Mouse (Mus musculus) urinary bladder, postnatal 10 days (tissue): ENCODE results near the gene Lhfp.

Experiments
- DNase-seq: peaks from one replicate; pipeline ENCODE4 v3.0.0; 2022; ENCODE audit warnings: low spot score

Lhfp gene

GRCm38 (mm10) chr3:53042240-53042567 is 876 bp downstream of the Lhfp start:
- no peak for DNase-seq

DNA sequence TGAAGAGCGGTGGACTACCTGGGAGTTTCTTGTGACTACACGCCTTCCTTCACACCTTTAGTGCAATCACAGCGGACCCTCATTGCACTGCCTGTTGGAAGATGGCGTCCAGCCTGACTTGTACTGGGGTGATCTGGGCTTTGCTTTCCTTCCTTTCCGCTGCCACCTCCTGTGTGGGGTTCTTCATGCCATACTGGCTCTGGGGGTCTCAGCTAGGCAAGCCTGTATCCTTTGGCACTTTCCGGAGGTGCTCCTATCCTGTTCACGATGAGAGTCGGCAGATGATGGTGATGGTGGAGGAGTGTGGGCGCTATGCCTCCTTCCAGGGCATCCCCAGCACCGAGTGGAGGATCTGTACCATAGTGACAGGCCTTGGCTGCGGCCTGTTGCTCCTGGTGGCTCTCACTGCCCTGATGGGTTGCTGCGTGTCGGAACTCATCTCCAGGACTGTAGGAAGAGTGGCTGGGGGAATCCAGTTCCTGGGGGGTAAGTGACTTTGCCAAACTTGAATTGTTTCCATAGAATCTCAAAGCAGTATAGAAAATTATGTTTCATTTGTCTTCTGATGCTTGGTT is 2.0 kb downstream of the Lhfp start:
- DNase-seq = no peak

DNA sequence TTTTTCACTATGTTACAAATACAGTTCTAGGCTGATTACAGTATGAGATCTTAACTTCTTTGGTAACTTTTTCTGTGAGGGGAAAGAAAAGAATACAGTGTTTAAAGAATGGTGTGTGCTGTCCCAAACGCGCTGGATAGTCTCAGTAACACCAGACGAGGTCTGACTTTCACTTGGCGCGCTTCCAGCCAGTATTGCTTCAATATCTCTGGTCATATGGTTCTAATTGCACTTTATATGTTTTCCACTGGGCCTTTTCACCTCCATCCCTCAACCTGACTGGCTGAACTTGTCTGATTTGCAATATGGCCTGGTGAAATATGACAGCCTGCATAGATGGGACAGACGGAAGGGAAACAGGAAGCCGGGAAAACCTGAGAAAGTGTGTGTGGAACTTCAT is 2.9 kb downstream of the Lhfp start:
- DNase-seq = no peak

DNA sequence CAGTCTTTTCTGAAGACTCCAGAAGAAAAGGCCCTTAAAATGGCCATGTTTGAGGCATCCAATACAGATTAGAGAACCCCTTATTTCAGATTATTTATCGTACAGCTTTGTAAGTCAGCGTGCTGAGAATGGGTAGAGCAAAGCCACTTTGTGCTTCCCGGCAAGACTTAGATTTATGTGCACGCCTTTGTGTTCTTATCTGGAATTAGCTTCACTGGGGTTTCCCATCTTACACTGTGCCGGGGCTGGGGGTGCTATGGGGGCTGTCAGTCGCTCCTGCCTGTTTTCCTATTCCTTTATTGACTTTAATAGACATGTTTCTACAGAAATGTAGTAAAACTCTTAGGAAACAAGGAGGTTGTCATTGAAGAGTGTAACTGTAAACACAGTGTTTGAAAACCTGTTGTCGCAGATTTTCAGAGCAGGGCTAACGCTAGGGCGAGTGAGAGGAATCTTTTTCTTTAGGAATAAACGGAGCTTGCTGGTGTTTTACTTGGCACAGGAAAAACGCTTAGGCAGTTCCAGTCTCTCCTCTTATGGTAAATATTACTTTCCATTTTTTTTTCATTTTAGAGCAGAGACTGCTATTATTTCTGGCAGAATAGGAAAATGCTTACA is 3.5 kb downstream of the Lhfp start:
- no peak for DNase-seq

DNA sequence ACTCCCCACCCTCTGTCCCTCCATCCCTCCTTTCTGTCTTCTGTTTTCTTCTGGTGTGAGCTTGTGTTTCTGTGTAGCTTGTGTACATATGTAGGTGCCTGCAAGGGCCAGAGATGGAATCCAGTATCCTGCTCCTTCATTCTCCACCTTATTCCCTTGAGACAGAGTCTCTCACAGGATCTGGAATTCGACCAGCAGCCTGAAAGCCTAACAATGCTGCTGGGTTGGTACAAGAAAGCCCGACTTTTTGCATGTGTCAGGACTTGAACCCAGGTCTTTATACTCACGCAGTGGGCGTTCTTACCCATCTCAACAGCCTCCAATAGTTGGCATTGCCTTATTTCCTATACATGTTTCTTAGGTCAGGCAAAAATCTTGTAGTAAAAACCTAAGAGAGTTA is 4.4 kb downstream of the Lhfp start:
- DNase-seq = no peak

DNA sequence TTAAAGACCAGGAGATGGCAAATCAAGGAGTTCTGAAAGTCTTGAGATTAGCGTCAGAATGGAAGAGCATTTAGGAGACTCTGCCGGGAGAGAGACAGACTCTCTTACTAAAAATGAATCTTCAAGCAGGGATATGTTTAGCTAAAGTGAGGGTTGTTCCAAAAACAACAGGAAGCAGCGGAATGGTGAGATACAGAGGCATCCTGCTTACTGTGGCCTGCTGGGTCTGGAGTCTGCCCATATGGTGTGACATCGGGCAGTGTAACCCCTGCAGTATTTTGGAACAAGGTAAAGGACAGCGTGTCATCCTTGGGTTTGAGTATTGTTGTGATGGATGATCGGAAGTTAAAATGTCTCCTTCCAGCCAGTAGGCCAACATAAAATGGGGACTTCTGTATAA is 5.0 kb downstream of the Lhfp start:
- no peak for DNase-seq

- DNase-seq = no peak
These were observed 11.1 kb downstream of the Lhfp start for GRCm38 (mm10) chr3:53052385-53052784.

DNA sequence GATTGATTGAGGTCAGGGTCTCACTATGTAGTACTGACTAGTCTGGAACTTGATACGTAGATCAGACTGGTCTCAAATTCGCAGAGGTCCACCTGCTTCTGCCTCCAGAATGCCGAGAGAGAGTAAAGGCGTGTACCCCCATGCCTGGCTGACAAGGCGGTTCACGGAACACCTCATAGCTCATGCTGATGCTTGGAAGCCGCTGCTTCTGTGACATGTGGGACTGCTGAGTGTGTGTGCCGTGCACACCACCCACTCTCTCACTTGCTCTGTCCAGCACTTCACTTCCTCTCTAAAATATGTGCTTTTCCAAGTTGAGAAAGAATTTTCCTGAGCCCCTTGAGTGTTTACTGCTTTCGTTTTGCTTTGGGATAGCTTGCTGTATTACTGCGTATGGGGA is 15.1 kb downstream of the Lhfp start:
- DNase-seq = no peak

DNA sequence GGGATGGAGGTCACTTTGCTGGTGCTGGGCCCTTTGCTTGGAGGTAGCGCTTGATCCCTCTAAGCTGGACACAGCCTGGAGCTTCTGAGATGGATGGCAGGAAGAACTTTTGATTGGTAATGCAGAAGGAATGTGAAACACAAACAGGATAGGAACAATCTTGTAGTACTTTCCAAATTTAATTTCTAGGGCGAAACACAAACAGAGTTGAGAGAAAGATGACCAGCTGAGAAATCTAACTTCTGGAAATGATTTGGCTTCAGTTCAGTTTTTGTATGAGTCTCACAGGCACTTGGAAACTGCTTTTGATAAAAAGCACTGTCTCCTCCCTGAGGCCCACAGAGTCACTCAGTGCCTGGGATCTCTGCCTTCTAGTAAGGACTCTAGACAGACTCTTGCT is 18.6 kb downstream of the Lhfp start:
- DNase-seq = no peak

GRCm38 (mm10) chr3:53063423-53064147 is 22.3 kb downstream of the Lhfp start:
- no peak for DNase-seq

GRCm38 (mm10) chr3:53065267-53066094 is 24.2 kb downstream of the Lhfp start:
- DNase-seq = no peak

DNA sequence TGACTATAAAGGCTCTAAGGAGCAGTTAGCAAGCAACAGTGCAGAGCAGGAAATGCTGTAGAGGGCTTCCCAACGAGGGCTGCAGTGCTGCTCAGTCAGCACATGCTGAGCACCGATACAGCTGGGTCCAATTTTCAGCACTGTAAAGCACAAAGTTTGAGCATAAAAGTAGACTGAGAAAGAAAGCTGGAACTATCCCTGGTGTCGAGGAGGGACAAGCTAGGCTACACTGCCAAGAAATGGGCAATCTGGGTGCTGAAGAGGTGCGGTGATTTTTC is 24.7 kb downstream of the Lhfp start:
- no peak for DNase-seq

DNA sequence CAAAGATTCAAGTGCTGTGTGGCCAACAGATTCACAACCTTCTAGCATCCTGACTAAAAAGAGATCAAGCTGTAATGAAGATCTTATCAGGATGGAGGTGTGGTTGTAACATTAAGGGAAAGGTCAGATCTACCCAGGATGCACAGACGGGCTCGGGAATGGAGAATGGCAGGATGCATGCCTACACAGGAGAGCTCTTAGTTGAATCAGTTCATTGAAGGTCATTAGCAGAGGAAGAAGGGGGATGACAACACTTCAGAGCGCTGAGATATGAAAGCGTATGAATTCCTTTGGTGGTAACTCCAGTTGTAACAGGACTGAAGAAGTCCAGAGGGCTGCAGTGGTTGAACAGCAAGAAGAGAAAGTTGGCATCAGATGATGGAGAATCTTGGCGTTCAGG is 27.1 kb downstream of the Lhfp start:
- no peak for DNase-seq

DNA sequence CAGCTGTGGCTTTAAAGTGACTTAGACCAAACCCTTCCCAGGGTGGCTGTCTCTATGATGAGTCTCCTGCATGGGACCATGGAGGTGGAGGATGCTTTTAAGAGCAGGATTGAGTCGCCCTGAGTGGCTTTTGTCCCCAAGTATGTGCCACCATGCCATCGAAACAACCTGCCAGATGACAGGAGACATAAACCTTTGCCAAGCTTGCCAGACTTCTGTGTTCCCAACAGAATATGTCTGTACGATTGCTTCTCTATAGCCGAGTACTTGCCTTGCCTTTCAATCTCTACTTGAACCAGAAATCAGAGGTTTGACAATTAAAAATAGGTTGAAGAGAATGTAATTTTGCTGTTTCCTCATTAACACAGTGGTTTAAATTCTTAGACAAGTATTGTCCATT is 32.9 kb downstream of the Lhfp start:
- DNase-seq = no peak

- no peak for DNase-seq
These were observed 33.4 kb downstream of the Lhfp start for GRCm38 (mm10) chr3:53074761-53075160.

- no peak for DNase-seq
These were observed 39.0 kb downstream of the Lhfp start for GRCm38 (mm10) chr3:53080286-53080685.

DNA sequence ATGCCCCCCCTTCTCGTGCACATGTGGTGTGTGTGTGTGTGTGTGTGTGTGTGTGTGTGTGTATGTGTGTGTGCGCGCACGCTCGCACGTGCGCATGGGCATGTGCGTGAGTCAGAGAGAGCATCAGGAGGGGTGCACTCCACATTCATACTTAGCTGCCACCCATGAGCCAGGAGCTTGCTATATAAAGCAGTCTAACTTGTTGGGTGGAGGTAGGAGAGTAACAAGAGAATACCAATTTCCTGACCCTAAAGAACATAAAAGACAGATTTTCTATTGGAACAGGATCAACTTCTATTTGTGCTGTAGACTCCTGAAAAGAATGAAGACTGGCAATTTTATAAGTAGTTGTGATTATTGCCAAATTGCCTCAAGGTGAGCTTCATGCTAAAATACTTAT is 39.4 kb downstream of the Lhfp start:
- DNase-seq = no peak

- no peak for DNase-seq
These were observed 42.4 kb downstream of the Lhfp start for GRCm38 (mm10) chr3:53083717-53084116.

DNA sequence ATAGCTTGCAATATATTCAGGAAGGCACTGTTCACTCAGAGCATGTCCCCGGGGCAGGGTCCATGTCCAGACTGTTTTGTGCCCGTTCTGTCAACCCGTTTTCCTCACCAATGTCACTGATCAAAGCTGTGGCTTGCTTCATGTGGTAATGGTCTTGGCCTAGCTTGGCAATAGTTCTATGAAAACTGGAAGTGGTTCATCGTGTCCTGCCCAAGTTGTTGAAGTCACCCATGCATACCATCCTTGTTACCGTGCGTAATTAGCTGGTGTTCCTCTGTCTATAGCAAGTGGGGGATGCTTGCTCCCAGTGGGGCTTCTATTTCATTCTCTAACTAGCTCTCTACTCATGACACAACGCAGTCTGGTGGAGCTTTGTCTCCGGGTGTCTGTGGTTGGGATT is 43.5 kb downstream of the Lhfp start:
- no peak for DNase-seq

DNA sequence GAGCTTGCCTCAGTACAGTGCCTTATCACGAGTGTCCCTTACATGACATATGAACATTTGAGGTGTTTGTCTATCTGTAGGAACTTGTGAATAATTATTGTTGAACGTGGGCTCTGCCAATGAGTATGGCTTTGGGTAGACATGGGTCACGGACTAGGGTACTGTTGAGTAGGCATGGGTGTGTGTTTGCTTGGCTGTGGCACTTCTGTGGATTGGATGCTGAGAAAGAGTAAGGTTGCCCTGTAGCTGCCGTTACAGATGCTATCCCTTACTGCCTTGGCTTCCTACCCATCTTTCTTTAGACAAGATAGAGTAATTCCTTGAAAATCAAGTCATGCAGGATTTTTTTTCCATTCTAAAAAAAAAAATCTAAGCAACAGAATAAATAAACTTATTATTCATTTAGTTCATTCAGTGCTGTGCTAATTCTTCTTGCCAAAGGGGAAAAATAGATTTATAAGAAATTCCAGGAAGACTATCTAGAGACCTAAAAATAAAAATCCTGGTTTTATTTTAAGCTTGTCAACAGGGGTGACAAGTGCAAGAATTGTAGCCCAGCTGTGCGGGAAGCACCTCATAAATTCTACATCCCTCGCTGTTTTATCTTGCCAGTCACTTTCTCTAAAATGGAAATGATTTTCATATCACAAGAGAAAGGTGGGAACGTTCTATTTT is 45.3 kb downstream of the Lhfp start:
- DNase-seq = no peak

DNA sequence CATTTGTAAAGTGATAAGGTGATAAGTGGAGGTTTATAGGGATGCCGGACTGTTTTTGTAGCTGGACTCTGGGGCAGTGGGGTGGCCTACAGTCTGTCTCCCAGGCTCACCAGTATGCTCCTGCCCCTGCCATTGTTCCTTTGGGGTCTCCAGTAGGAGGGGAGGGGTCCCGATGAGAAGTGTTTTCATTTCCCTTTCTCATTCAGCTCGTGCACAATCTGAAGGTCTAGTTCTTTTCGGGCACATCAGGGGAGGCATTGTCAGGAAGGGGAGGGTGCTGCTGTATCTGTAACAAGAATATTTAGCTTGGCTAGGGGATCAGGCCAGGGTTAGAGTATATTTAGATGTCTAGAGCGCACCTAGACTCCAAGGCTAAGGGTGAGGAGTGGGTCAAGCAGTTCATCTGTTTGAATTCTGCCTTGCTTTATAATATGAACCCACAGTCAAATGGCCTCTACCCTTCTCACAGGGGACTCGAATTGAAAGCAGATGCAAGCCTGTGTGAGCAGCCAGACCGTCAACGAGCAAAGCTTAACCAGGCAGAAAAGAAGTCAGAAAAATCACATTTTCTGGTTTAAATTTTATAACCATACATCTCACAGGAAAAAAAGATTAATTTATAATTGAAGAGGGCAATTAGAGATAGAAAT is 46.0 kb downstream of the Lhfp start:
- DNase-seq = no peak

DNA sequence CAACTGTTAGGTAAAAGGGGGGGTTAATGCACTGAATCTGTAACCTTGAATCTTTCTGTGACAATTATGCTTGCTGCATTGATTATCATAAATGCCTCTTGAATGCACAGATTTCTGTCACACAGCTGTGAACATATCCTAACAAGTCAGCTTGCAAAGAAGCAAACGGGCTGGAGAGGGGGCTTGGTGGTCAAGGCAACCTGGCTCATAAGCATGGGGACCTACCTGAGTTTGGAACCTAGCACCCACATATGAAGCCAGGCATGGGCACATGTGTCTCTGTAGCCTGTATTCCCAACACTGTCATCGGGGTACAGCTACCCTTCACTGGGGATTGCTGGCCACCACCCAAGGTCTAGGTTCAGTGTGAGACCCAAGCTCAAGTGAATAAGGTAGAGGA is 48.6 kb downstream of the Lhfp start:
- DNase-seq = no peak
